Mouse (Mus musculus): ENCODE results near the gene Wls. TPM values are rescaled to one million over a fixed set of nuclear protein-coding genes. Genes with fewer than 3 reads are reported as not detected.

Wls gene
- polyA plus RNA-seq, 1 experiment = 132 TPM

GRCm38 (mm10) chr3:159917328-159918090 lies 78.0 kb downstream of the Wls start:
- DNase-seq (ENCODE audit: low spot score) = no peak

Other genes starting within 250 kb of the Wls start
- gene Rpe65, start 240.5 kb upstream of the Wls start, polyA plus RNA-seq (2012; rRNA removed) = 0.12 and 0.15 TPM in 2 replicates

Measured in urinary bladder, adult 2 months (tissue).